Mouse (Mus musculus) heart, embryonic 15.5 days (tissue): ENCODE data around the gene Sv2c. TPM values are rescaled to one million over a fixed set of nuclear protein-coding genes. Genes with fewer than 3 reads are reported as not detected.
"Not testable (repeated sequence)": the region's sequence is repeated elsewhere in the genome, so short reads cannot be mapped to it uniquely, and the experiment has no call there.

Source experiments
- ATAC-seq: fragments of 200-750 bp; cut with Nextera tagmentation; replicated peaks from 2 replicates; pipeline ENCODE4 v1.8.0; 2017; ENCODE audit warnings: low read depth, moderate TSS enrichment; ENCODE audit not compliant: insufficient number of reproducible peaks, insufficient read depth, low FRiP score
- H3K27ac ChIP-seq: fragments of 300-500 bp; sonication (generic); 2 replicates; pipeline ENCODE4 v1.5.1; 2015; ENCODE audit warnings: mild to moderate bottlenecking, inconsistent platforms
- H3K27me3 ChIP-seq: fragments of 300-500 bp; sonication (generic); 2 replicates; pipeline ENCODE4 v1.6.1; 2015; ENCODE audit warnings: inconsistent platforms
- H3K36me3 ChIP-seq: fragments of 300-500 bp; sonication (generic); 2 replicates; pipeline ENCODE4 v1.6.1; 2015; ENCODE audit warnings: mild to moderate bottlenecking, inconsistent platforms
- H3K4me1 ChIP-seq: fragments of 300-500 bp; sonication (generic); replicated peaks from 2 replicates; pipeline ENCODE4 v1.6.1; 2015; ENCODE audit warnings: inconsistent platforms
- H3K4me2 ChIP-seq: fragments of 300-500 bp; sonication (generic); 2 replicates; pipeline ENCODE4 v1.6.1; 2015; ENCODE audit warnings: inconsistent platforms, mild to moderate bottlenecking, moderate library complexity
- H3K4me3 ChIP-seq: fragments of 300-500 bp; sonication (generic); 2 replicates; pipeline ENCODE4 v1.5.1; 2015; ENCODE audit warnings: mild to moderate bottlenecking, inconsistent platforms
- H3K9ac ChIP-seq: fragments of 300-500 bp; sonication (generic); 2 replicates; pipeline ENCODE4 v1.6.1; 2015; ENCODE audit warnings: mild to moderate bottlenecking, inconsistent platforms
- H3K9me3 ChIP-seq: fragments of 300-500 bp; sonication (generic); replicated peaks from 2 replicates; pipeline ENCODE4 v1.6.1; 2016; ENCODE audit warnings: inconsistent platforms
- WGBS: fragments of 180-500 bp; shearing (Covaris S2); methylation state at CpG from one replicate; pipeline ENCODE4 v1.1.7; 2015; ENCODE audit warnings: mixed read lengths; 5-methylcytosine and 5-hydroxymethylcytosine counted together
- polyA plus RNA-seq: library from polyadenylated mRNA; unstranded; fragments of >200 nt; fragmentation: Nextera tagmentation; extraction: Ambion mirVana; gene quantifications from 2 replicates; pipeline ENCODE4 v1.2.1, GENCODE M21; 2015

The Sv2c gene
- polyA plus RNA-seq, 1 experiment from 2014 or later: 0.92 TPM

- no peak overlapping the region for H3K9ac ChIP-seq
- no peak overlapping the region for H3K4me3 ChIP-seq
- no peaks in the 10 kb centered on the region for H3K36me3 ChIP-seq
- no peak overlapping the region for H3K4me2 ChIP-seq
- ATAC-seq: no peak
- H3K4me1 ChIP-seq: peaks cover 29% of the 10 kb centered on the region
- WGBS: 71% methylated on average over 3 of the region's 3 CpGs
- H3K27ac ChIP-seq: no peak overlapping the region
- no peaks in the 10 kb centered on the region for H3K9me3 ChIP-seq
- peaks cover 72% of the 10 kb centered on the region for H3K27me3 ChIP-seq
Observed at GRCm38 (mm10) chr13:96129081-96129480, 3.3 kb downstream of the Sv2c start.

- ATAC-seq: no peak
- H3K36me3 ChIP-seq: no peaks in the 10 kb centered on the region
- WGBS: 72% methylated on average over 6 of the region's 6 CpGs
- H3K27ac ChIP-seq: no peak overlapping the region
- no peak overlapping the region for H3K4me2 ChIP-seq
- no peak overlapping the region for H3K9ac ChIP-seq
- H3K4me1 ChIP-seq: peaks cover 15% of the 10 kb centered on the region
- H3K9me3 ChIP-seq: no peaks in the 10 kb centered on the region
- no peak overlapping the region for H3K4me3 ChIP-seq
- peaks cover 48% of the 10 kb centered on the region for H3K27me3 ChIP-seq
Observed at GRCm38 (mm10) chr13:96126669-96127068, 5.7 kb downstream of the Sv2c start.

GRCm38 (mm10) chr13:96125011-96125410, 7.4 kb downstream of the Sv2c start:
- peaks cover 31% of the 10 kb centered on the region for H3K27me3 ChIP-seq
- peaks cover 4% of the 10 kb centered on the region; the same call in 1 of the 2 replicates for H3K4me1 ChIP-seq
- ATAC-seq: no peak
- H3K9ac ChIP-seq: no peak overlapping the region
- no peak overlapping the region for H3K4me2 ChIP-seq
- H3K4me3 ChIP-seq: no peak overlapping the region
- H3K9me3 ChIP-seq: no peaks in the 10 kb centered on the region
- no peak overlapping the region for H3K27ac ChIP-seq
- H3K36me3 ChIP-seq: no peaks in the 10 kb centered on the region
- WGBS: 52% methylated on average over 5 of the region's 5 CpGs

DNA sequence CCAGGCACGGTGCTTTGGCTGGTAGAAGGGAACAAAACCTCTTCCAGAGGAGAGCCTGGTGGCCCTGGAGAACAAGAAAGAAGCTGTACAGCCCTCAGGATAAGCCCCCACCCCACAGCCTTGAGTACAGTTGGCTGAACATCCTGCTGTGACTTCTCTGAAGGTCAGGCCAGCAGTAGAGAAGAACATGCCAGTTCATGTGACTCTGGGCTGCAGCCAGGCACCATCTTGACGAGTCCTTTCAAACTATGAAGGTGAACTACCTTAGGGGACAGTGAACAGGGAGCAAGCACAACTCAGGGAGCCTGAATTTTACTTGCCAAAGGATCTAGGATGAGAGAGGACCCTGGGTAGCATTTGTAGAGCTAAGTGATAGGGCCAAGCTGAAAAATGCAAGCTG, 19.7 kb downstream of the Sv2c start:
- H3K4me3 ChIP-seq: no peak overlapping the region
- no peak overlapping the region for H3K4me2 ChIP-seq
- no peaks in the 10 kb centered on the region for H3K27me3 ChIP-seq
- no peaks in the 10 kb centered on the region for H3K4me1 ChIP-seq
- 59% methylated on average over 2 of the region's 2 CpGs for WGBS
- no peaks in the 10 kb centered on the region for H3K9me3 ChIP-seq
- H3K36me3 ChIP-seq: no peaks in the 10 kb centered on the region
- H3K27ac ChIP-seq: no peak overlapping the region
- no peak for ATAC-seq
- no peak overlapping the region for H3K9ac ChIP-seq

- no peak overlapping the region for H3K4me3 ChIP-seq
- H3K9ac ChIP-seq: no peak overlapping the region
- no peaks in the 10 kb centered on the region for H3K36me3 ChIP-seq
- 92% methylated on average over 3 of the region's 3 CpGs for WGBS
- no peaks in the 10 kb centered on the region for H3K4me1 ChIP-seq
- no peaks in the 10 kb centered on the region for H3K9me3 ChIP-seq
- no peak for ATAC-seq
- H3K27me3 ChIP-seq: no peaks in the 10 kb centered on the region
- H3K27ac ChIP-seq: no peak overlapping the region
- H3K4me2 ChIP-seq: no peak overlapping the region
Observed at GRCm38 (mm10) chr13:96110767-96111166, 21.6 kb downstream of the Sv2c start.

GRCm38 (mm10) chr13:96106367-96106766, 26.0 kb downstream of the Sv2c start:
- H3K4me3 ChIP-seq: no peak overlapping the region
- no peaks in the 10 kb centered on the region for H3K4me1 ChIP-seq
- WGBS: 68% methylated on average over 4 of the region's 4 CpGs
- H3K4me2 ChIP-seq: no peak overlapping the region
- H3K36me3 ChIP-seq: no peaks in the 10 kb centered on the region
- no peaks in the 10 kb centered on the region for H3K27me3 ChIP-seq
- H3K9ac ChIP-seq: no peak overlapping the region
- H3K27ac ChIP-seq: no peak overlapping the region
- no peaks in the 10 kb centered on the region for H3K9me3 ChIP-seq
- ATAC-seq: no peak

DNA sequence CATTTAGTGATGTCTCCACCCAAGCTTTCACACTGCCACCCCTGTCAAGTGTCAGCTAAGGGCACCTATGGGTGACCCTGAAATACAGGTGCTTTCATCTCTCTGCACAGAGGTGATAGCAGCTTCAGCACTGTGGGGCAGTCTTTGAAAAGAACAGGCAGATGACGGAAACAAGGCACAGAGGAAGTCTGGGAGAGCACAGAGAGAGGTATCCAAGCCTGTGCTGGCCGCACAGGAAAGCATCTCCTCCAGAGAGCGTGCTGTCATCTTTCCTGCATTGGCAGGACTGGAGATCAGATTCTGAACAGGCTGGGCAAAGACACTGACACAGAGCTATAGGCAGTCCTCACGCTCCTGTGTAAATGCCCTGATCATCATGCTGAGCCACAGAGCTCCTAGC, 41.4 kb downstream of the Sv2c start:
- Histone ChIP-seq H3K27me3 (no peaks in the 10 kb centered on the region), H3K4me1 (no peaks in the 10 kb centered on the region), H3K4me2 (no peak overlapping the region), H3K27ac (no peak overlapping the region), H3K9me3 (no peaks in the 10 kb centered on the region), H3K9ac (no peak overlapping the region), H3K36me3 (no peaks in the 10 kb centered on the region), H3K4me3 (no peak overlapping the region)
- 54% methylated on average over 4 of the region's 4 CpGs for WGBS
- ATAC-seq: no peak

DNA sequence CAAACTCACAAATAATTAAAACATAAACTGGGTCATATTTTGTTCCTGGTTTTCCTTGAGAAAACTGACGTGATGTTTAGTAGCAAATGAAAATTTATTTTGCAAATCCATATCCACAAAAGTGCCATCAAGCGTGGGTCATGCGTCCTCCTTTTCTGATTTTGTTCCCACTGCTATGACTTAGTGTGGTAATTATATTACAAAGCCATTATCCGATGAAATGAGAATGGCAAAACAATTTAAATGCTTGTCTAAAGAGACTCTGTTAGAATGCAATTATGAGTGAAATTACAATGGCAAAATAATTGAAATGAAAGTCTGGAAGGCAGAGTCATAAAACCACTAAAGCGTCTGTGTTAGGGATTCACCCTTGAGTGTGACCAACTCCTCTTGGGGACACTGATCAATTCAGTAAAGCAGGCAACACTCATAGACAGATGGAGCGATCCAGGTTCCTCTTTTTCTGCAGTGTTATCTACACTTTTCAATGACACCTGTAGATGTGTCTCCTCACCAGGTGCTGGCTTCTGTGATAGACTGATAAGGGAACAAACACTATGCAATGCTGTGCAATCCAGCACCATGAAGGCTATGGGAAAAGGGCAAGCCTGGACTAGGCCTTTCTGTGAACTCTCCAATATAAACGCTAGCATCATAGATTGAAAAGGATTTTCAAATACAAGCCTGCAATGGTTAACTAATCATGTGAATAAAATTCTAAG, 46.6 kb downstream of the Sv2c start:
- Histone ChIP-seq H3K4me1 (no peaks in the 10 kb centered on the region), H3K4me3 (no peak overlapping the region), H3K36me3 (no peaks in the 10 kb centered on the region), H3K9ac (no peak overlapping the region), H3K27ac (no peak overlapping the region), H3K27me3 (no peaks in the 10 kb centered on the region), H3K9me3 (no peaks in the 10 kb centered on the region), H3K4me2 (no peak overlapping the region)
- WGBS: 82% methylated on average over 7 of the region's 7 CpGs
- no peak for ATAC-seq

DNA sequence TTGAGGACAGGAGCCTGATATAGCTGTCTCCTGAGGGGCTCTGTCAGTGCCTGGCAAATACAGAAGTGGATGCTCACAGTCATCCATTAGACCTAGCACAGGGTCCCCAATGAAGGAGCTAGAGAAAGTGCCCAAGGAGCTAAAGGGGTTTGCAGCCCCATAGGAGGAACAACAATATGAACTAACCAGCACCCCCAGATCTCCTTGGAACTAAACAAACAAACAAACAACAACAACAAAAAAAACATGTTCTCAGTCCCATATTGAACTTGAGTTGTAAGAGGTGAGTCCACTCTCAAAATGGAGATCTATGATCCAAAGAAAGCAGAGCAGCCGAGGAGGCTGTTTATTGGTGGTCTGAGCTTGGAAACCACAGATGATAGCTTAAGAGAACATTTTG, 50.6 kb downstream of the Sv2c start, which contains the start of gene Gm17190:
Gm17190 (plus strand) TSS at position 301 of the 400 bp plus-strand sequence.
- not testable (repeated sequence) for H3K27ac ChIP-seq, H3K27me3 ChIP-seq, H3K9me3 ChIP-seq, H3K4me2 ChIP-seq, H3K9ac ChIP-seq, ATAC-seq, H3K36me3 ChIP-seq, H3K4me3 ChIP-seq, H3K4me1 ChIP-seq
- 76% methylated on average over 1 of the region's 1 CpGs for whole genome bisulfite sequencing

DNA sequence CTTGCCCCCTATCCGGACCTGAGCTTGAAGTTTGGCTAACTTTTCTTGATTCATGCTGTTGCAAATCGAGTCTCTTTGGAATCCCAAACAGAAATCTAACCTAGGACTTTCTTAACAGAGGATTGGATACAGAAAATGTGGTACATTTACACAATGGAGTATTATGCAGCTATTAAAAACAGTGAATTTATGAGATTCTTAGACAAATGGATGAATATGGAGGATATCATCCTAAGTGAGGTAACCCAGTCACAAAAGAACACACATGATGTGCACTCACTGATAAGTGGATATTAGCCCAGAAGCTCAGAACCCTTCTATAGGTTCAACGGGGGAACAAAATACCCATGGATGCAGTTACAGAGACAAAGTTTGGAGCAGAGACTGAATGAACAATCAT, 51.1 kb downstream of the Sv2c start, which contains the start of gene Gm20075:
Gm20075 (minus strand) TSS at position 101 of the 400 bp plus-strand sequence.
- 73% methylated on average over 3 of the region's 3 CpGs for WGBS
- H3K27me3 ChIP-seq, H3K4me3 ChIP-seq, H3K9ac ChIP-seq, ATAC-seq, H3K36me3 ChIP-seq, H3K27ac ChIP-seq, H3K9me3 ChIP-seq, H3K4me2 ChIP-seq, H3K4me1 ChIP-seq: not testable (repeated sequence)

DNA sequence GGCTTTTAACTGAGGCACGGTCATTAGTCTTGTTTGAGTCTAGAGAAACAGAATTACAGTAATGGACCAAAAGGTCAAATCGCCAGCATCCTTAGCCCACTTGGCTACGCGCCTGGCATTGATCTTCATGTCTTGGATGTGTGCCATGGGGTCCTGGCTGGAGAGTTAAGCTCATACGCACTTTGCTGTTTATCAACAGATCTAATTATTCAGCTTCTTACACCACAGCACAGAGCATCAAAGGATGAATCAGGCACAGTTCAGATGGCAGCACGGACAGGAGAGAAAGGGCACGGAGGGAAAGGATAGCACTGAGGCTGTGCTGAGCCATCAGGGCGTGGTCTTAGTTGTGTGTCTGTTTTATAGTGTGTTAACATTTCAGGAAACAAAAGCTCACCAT, 58.8 kb downstream of the Sv2c start:
- no peak overlapping the region for H3K4me2 ChIP-seq
- no peak overlapping the region for H3K4me3 ChIP-seq
- no peaks in the 10 kb centered on the region for H3K27me3 ChIP-seq
- no peak overlapping the region for H3K9ac ChIP-seq
- H3K9me3 ChIP-seq: no peaks in the 10 kb centered on the region
- no peak for ATAC-seq
- H3K4me1 ChIP-seq: no peaks in the 10 kb centered on the region
- 65% methylated on average over 8 of the region's 8 CpGs for WGBS
- H3K27ac ChIP-seq: no peak overlapping the region
- H3K36me3 ChIP-seq: no peaks in the 10 kb centered on the region

DNA sequence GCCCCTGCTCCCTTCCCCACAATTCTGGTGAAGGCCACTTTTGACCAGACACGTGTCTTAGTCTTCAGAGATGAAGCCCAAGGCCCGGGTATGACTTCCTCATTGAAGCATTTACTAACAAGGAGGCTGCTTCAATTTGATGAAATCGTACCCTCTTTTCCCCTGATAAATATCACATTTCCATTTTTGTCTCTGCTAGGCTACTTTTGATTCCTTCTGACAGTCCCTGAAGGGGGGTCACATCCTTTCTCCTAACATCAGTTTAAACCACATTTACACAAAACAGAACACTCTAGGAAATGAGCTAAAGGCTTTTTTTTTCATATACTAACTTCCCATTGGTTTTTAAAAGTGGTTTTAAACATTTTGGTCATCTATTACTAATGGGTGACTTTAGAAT, 79.6 kb downstream of the Sv2c start:
- H3K36me3 ChIP-seq: no peaks in the 10 kb centered on the region
- no peak overlapping the region for H3K4me2 ChIP-seq
- H3K9ac ChIP-seq: no peak overlapping the region
- no peaks in the 10 kb centered on the region for H3K4me1 ChIP-seq
- no peaks in the 10 kb centered on the region for H3K9me3 ChIP-seq
- no peak for ATAC-seq
- H3K27ac ChIP-seq: no peak overlapping the region
- 76% methylated on average over 3 of the region's 3 CpGs for WGBS
- H3K4me3 ChIP-seq: no peak overlapping the region
- H3K27me3 ChIP-seq: no peaks in the 10 kb centered on the region
